Mouse (Mus musculus): ENCODE data around the gene Thy1. TPM values are rescaled to one million over a fixed set of nuclear protein-coding genes. Genes with fewer than 3 reads are reported as not detected.

The Thy1 gene
- polyA plus RNA-seq, 1 experiment from 2014 or later: 0.39 TPM

DNA sequence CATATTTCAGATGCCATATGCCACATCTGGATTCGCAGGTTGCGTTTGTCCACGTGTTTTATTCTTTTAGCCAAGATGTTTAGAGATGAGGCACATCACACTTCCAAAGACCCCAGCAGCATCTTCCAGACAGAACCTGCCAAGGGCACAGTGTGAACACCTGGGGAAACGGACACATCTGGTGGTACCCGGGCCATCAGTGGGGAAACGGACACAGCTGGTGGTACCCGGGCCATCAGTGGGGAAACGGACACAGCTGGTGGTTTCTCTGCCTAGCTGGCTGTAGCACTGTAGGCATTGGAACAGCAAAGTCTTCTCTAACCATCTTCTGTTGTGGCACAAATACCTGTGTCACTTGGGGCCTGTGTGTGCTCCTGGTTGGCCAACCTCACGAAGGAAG, 52.6 kb downstream of the Thy1 start:
- DNase-seq: no peak
- no peak for ATAC-seq
- no peak overlapping the region for H3K4me2 ChIP-seq (ENCODE audit: low read depth, low read length)

DNA sequence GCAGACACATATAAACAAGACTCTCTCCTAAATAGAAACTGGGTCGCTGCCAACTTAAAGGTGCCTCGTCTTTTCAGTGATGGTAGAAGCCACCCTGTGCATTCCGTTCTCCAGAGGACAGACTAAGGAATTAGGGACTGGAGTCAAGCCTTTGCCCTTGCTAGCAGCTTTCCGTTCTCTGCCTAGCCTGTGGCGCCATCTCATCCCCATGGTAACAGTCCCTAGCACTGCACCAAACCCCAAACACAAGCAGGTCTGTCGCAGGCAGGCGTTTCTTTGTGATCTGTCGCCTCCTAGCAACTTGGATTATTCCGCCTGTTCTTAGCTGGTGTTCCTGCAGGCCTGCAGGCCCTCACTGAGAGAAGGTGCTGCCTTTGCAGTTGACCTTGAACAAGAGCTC, 53.4 kb downstream of the Thy1 start:
- H3K9ac ChIP-seq (replicated peaks): no peak overlapping the region
- no peaks in the 10 kb centered on the region; the same call in 1 of the 2 replicates for H3K36me3 ChIP-seq (replicated peaks; ENCODE audit: insufficient read depth, low read length)
- ATAC-seq (no peak), DNase-seq (no peak)
- H3K27me3 ChIP-seq (ENCODE audit: insufficient read depth, low read length): no peaks in the 10 kb centered on the region
- 69% methylated on average over 9 of the region's 9 CpGs for WGBS (ENCODE audit: insufficient replicate concordance)
- no peak overlapping the region for H3K27ac ChIP-seq (ENCODE audit: low read depth)
- H3K4me1 ChIP-seq (ENCODE audit: insufficient read depth): peaks cover 3% of the 10 kb centered on the region; the same call in 1 of the 2 replicates
- no peak overlapping the region for H3K4me3 ChIP-seq (ENCODE audit: low read depth, low read length)
- no peak overlapping the region for H3K4me2 ChIP-seq (ENCODE audit: low read depth, low read length)
- TF ChIP-seq EP300 (IDR thresholded peaks at IDR 0.05; ENCODE audit: low read depth) (no peak), CTCF (IDR thresholded peaks at IDR 0.05; ENCODE audit: low read depth) (no peak)
- H3K9me3 ChIP-seq (ENCODE audit: low read length): no peaks in the 10 kb centered on the region

More for the DNA sequence above, 52.6 kb downstream of the Thy1 start:
- H3K27ac ChIP-seq (ENCODE audit: low read depth): no peak overlapping the region
- 81% methylated on average over 9 of the region's 9 CpGs for WGBS (ENCODE audit: insufficient replicate concordance)
- H3K9me3 ChIP-seq (ENCODE audit: low read length): no peaks in the 10 kb centered on the region
- no peak overlapping the region for H3K9ac ChIP-seq (replicated peaks)
- no peak overlapping the region for H3K4me3 ChIP-seq (ENCODE audit: low read depth, low read length)
- H3K4me1 ChIP-seq (ENCODE audit: insufficient read depth): peaks cover 3% of the 10 kb centered on the region; the same call in 1 of the 2 replicates
- H3K27me3 ChIP-seq (ENCODE audit: insufficient read depth, low read length): no peaks in the 10 kb centered on the region
- H3K36me3 ChIP-seq (replicated peaks; ENCODE audit: insufficient read depth, low read length): no peaks in the 10 kb centered on the region; the same call in 1 of the 2 replicates
- TF ChIP-seq EP300 (IDR thresholded peaks at IDR 0.05; ENCODE audit: low read depth) (no peak), CTCF (IDR thresholded peaks at IDR 0.05; ENCODE audit: low read depth) (no peak)

Other genes starting within 250 kb of the Thy1 start
- 2.9 and 3.8 TPM in 2 replicates for gene Usp2, start 23.6 kb downstream of the Thy1 start, polyA plus RNA-seq (2015; fragmentation: Nextera tagmentation; extraction: Ambion mirVana)
- not detected in 2 replicates for gene Mfrp, start 58.3 kb downstream of the Thy1 start, polyA plus RNA-seq (2015; fragmentation: Nextera tagmentation; extraction: Ambion mirVana)
- 1.0 and 1.3 TPM in 2 replicates for gene C1qtnf5, start 63.9 kb downstream of the Thy1 start, polyA plus RNA-seq (2015; fragmentation: Nextera tagmentation; extraction: Ambion mirVana)
- gene Gm49380, start 70.1 kb downstream of the Thy1 start, polyA plus RNA-seq (2015; fragmentation: Nextera tagmentation; extraction: Ambion mirVana): not detected in 2 replicates
- 17.9 and 18.8 TPM in 2 replicates for gene Rnf26, start 70.1 kb downstream of the Thy1 start, polyA plus RNA-seq (2015; fragmentation: Nextera tagmentation; extraction: Ambion mirVana)
- gene Mcam, start 91.1 kb downstream of the Thy1 start, polyA plus RNA-seq (2015; fragmentation: Nextera tagmentation; extraction: Ambion mirVana): 4.2 and 4.5 TPM in 2 replicates
- 3.1 and 4.0 TPM in 2 replicates for gene Cbl, start 190.7 kb downstream of the Thy1 start, polyA plus RNA-seq (2015; fragmentation: Nextera tagmentation; extraction: Ambion mirVana)
- not detected in 2 replicates for gene Ccdc153, start 197.3 kb downstream of the Thy1 start, polyA plus RNA-seq (2015; fragmentation: Nextera tagmentation; extraction: Ambion mirVana)
- 0.08 TPM in 1 of 2 replicates, not detected in the other for gene Pdzd3, start 208.1 kb downstream of the Thy1 start, polyA plus RNA-seq (2015; fragmentation: Nextera tagmentation; extraction: Ambion mirVana)
- gene Nlrx1, start 225.2 kb downstream of the Thy1 start, polyA plus RNA-seq (2015; fragmentation: Nextera tagmentation; extraction: Ambion mirVana): 4.6 and 5.6 TPM in 2 replicates
- gene Abcg4, start 245.2 kb downstream of the Thy1 start, polyA plus RNA-seq (2015; fragmentation: Nextera tagmentation; extraction: Ambion mirVana): 4.2 TPM in 2 replicates